Mouse (Mus musculus): ENCODE measurements around the gene Cradd.

Gene Cradd

GRCm38 (mm10) chr10:95323393-95324277, at the start of gene Cradd:
Gene Cradd (minus strand): TSS chr10:95324133.
- DNase-seq (ENCODE audit: low spot score in 2 of 2), result peak; percentile 73 to 86

- DNase-seq (ENCODE audit: low spot score in 2 of 2), result no peak
These were observed 49.4 kb upstream of the Cradd start for GRCm38 (mm10) chr10:95373340-95373739.

GRCm38 (mm10) chr10:95371942-95372341, 48.0 kb upstream of the Cradd start:
- peak in 1 of 2 experiments; percentile 28 for DNase-seq (ENCODE audit: low spot score in 2 of 2)

- DNase-seq (ENCODE audit: low spot score in 2 of 2), result no peak
These were observed 45.3 kb upstream of the Cradd start for GRCm38 (mm10) chr10:95369190-95369589.

- DNase-seq (ENCODE audit: low spot score in 2 of 2), result no peak
These were observed 44.2 kb upstream of the Cradd start for GRCm38 (mm10) chr10:95368151-95368550.

- DNase-seq (ENCODE audit: low spot score in 2 of 2), result no peak
These were observed 43.7 kb upstream of the Cradd start for GRCm38 (mm10) chr10:95367661-95368089.

GRCm38 (mm10) chr10:95367241-95367640, 43.3 kb upstream of the Cradd start:
- DNase-seq (ENCODE audit: low spot score in 2 of 2), result no peak

- no peak for DNase-seq (ENCODE audit: low spot score in 2 of 2)
These were observed 38.4 kb upstream of the Cradd start for GRCm38 (mm10) chr10:95362326-95362725.

GRCm38 (mm10) chr10:95361260-95361841, 37.4 kb upstream of the Cradd start:
- no peak for DNase-seq (ENCODE audit: low spot score in 2 of 2)

GRCm38 (mm10) chr10:95360048-95360447, 36.1 kb upstream of the Cradd start:
- DNase-seq (ENCODE audit: low spot score in 2 of 2), result no peak

- DNase-seq (ENCODE audit: low spot score in 2 of 2), result peak in 1 of 2 experiments; percentile 28
These were observed 33.8 kb upstream of the Cradd start for GRCm38 (mm10) chr10:95357721-95358120.

- no peak for DNase-seq (ENCODE audit: low spot score in 2 of 2)
These were observed 32.8 kb upstream of the Cradd start for GRCm38 (mm10) chr10:95356711-95357110.

GRCm38 (mm10) chr10:95355678-95356268, 31.8 kb upstream of the Cradd start:
- DNase-seq (ENCODE audit: low spot score in 2 of 2), result no peak

- no peak for DNase-seq (ENCODE audit: low spot score in 2 of 2)
These were observed 30.7 kb upstream of the Cradd start for GRCm38 (mm10) chr10:95354673-95355072.

GRCm38 (mm10) chr10:95354047-95354446, 30.1 kb upstream of the Cradd start:
- DNase-seq (ENCODE audit: low spot score in 2 of 2), result no peak

- DNase-seq (ENCODE audit: low spot score in 2 of 2), result no peak
These were observed 24.5 kb upstream of the Cradd start for GRCm38 (mm10) chr10:95348457-95348856.

- no peak for DNase-seq (ENCODE audit: low spot score in 2 of 2)
These were observed 23.8 kb upstream of the Cradd start for GRCm38 (mm10) chr10:95347776-95348175.

- DNase-seq (ENCODE audit: low spot score in 2 of 2), result no peak
These were observed 19.1 kb upstream of the Cradd start for GRCm38 (mm10) chr10:95342833-95343590.

- DNase-seq (ENCODE audit: low spot score in 2 of 2), result no peak
These were observed 16.7 kb upstream of the Cradd start for GRCm38 (mm10) chr10:95340676-95341075.

- DNase-seq (ENCODE audit: low spot score in 2 of 2), result no peak
These were observed 13.7 kb upstream of the Cradd start for GRCm38 (mm10) chr10:95337589-95337988.

GRCm38 (mm10) chr10:95336781-95337544, 13.0 kb upstream of the Cradd start:
- no peak for DNase-seq (ENCODE audit: low spot score in 2 of 2)

Measured in spleen, postnatal 10 days (tissue).